Mouse (Mus musculus): ENCODE results near the gene Il1rapl1.

Il1rapl1 gene

GRCm38 (mm10) chrX:88115609-88116073, at the start of gene Il1rapl1:
Gene Il1rapl1, minus strand, starts transcription at chrX:88115645.
- peak; percentile 60 for DNase-seq (ENCODE audit: inconsistent ontology term)

- peak; percentile 33 for DNase-seq (ENCODE audit: inconsistent ontology term)
Observed at GRCm38 (mm10) chrX:88158037-88158436, 42.6 kb upstream of the Il1rapl1 start.

GRCm38 (mm10) chrX:88125612-88126011, 10.2 kb upstream of the Il1rapl1 start:
- peak; percentile 72 for DNase-seq (ENCODE audit: inconsistent ontology term)

GRCm38 (mm10) chrX:88120070-88120469, 4.6 kb upstream of the Il1rapl1 start:
- no peak for DNase-seq (ENCODE audit: inconsistent ontology term)

GRCm38 (mm10) chrX:88117858-88118257, 2.4 kb upstream of the Il1rapl1 start:
- DNase-seq (ENCODE audit: inconsistent ontology term) = no peak

GRCm38 (mm10) chrX:88116326-88116725, 881 bp upstream of the Il1rapl1 start:
- peak; percentile 13 for DNase-seq (ENCODE audit: inconsistent ontology term)

- DNase-seq (ENCODE audit: inconsistent ontology term) = peak; percentile 24
Observed at GRCm38 (mm10) chrX:88113561-88113960, 1.9 kb downstream of the Il1rapl1 start.

- DNase-seq (ENCODE audit: inconsistent ontology term) = peak; percentile 29
Observed at GRCm38 (mm10) chrX:88112254-88112653, 3.2 kb downstream of the Il1rapl1 start.

GRCm38 (mm10) chrX:88109733-88110132, 5.7 kb downstream of the Il1rapl1 start:
- peak; percentile 7 for DNase-seq (ENCODE audit: inconsistent ontology term)

GRCm38 (mm10) chrX:88093936-88094569, 21.4 kb downstream of the Il1rapl1 start:
- peak; percentile 72 for DNase-seq (ENCODE audit: inconsistent ontology term)

GRCm38 (mm10) chrX:88089873-88090272, 25.6 kb downstream of the Il1rapl1 start:
- DNase-seq (ENCODE audit: inconsistent ontology term) = no peak

- DNase-seq (ENCODE audit: inconsistent ontology term) = no peak
Observed at GRCm38 (mm10) chrX:88072741-88073419, 42.6 kb downstream of the Il1rapl1 start.

GRCm38 (mm10) chrX:88070368-88070767, 45.1 kb downstream of the Il1rapl1 start:
- DNase-seq (ENCODE audit: inconsistent ontology term) = no peak

- peak; percentile 36 for DNase-seq (ENCODE audit: inconsistent ontology term)
Observed at GRCm38 (mm10) chrX:88043556-88043955, 71.9 kb downstream of the Il1rapl1 start.

GRCm38 (mm10) chrX:88038984-88039383, 76.5 kb downstream of the Il1rapl1 start:
- DNase-seq (ENCODE audit: inconsistent ontology term) = no peak

GRCm38 (mm10) chrX:87897172-87897571, 218.3 kb downstream of the Il1rapl1 start:
- DNase-seq (ENCODE audit: inconsistent ontology term) = no peak

GRCm38 (mm10) chrX:87891916-87892315, 223.5 kb downstream of the Il1rapl1 start:
- DNase-seq (ENCODE audit: inconsistent ontology term) = peak; percentile 51

GRCm38 (mm10) chrX:87854107-87854506, 261.3 kb downstream of the Il1rapl1 start:
- peak; percentile 60 for DNase-seq (ENCODE audit: inconsistent ontology term)

- no peak for DNase-seq (ENCODE audit: inconsistent ontology term)
Observed at GRCm38 (mm10) chrX:87813884-87814283, 301.6 kb downstream of the Il1rapl1 start.

GRCm38 (mm10) chrX:87807717-87808116, 307.7 kb downstream of the Il1rapl1 start:
- DNase-seq (ENCODE audit: inconsistent ontology term) = peak; percentile 71

- no peak for DNase-seq (ENCODE audit: inconsistent ontology term)
Observed at GRCm38 (mm10) chrX:87793011-87793410, 322.4 kb downstream of the Il1rapl1 start.

- DNase-seq (ENCODE audit: inconsistent ontology term) = no peak
Observed at GRCm38 (mm10) chrX:87710589-87710988, 404.9 kb downstream of the Il1rapl1 start.

- no peak for DNase-seq (ENCODE audit: inconsistent ontology term)
Observed at GRCm38 (mm10) chrX:87663856-87664255, 451.6 kb downstream of the Il1rapl1 start.

All from Muller cell, postnatal 12 days (primary cell).